Mouse (Mus musculus) telencephalon, adult 2 months (tissue): ENCODE measurements at regions not wholly inside any gene's neighbourhood (a gene's known extent, or its start where the extent isn't known, plus 50 kb on each side); places are given as distances from the start of the nearest gene placed in this dataset.

Experiments
- DNase-seq: peaks from one replicate; pipeline ENCODE4 v3.0.0-alpha.2; 2011; ENCODE audit warnings: low read depth, low spot score

GRCm38 (mm10) chr12:98337644-98338043 is 69.2 kb downstream of the Gpr65 start:
- no peak for DNase-seq

DNA sequence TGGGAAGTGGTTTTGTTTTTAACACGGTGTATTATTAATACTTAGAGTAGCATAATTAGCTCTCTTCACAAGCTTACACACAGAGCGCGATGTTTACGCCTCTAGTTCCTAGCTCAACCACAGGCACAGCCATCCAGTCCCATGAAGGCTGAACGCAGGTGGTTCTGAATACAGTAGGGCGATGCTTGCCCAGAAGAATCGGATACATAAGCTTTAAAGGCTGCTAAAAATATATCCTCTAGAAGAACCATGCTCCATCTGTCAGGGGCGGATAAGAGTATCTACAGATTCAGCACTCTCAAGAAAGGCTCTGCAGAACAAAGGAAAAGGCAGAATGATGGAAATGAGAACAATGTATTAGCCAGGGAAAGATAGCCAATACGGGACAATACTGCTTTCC is 71.1 kb downstream of the Gpr65 start:
- DNase-seq = peak; percentile 56

- no peak for DNase-seq
These were observed 73.7 kb downstream of the Gpr65 start for GRCm38 (mm10) chr12:98342158-98342557.

GRCm38 (mm10) chr12:98343653-98344052 is 75.2 kb downstream of the Gpr65 start:
- DNase-seq = peak; percentile 80

DNA sequence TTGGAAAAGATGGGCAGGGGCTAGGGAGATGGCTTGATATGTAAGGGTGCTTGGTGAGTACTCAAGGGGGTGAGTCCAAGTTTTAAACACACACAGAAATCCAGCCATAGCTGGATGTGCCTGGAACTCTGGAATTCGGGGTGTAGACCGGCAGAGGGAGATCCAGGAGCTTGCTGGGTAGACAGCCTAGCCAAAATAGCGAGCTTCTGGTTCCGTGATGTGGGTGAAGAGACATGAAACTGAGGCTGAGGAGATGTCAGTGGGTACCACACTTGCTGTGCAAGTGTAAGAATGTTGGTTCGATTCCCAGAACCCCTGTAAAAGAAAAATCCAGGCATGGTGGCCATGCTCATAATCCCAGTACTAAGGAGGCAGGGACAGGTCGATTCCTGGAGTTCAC is 78.6 kb downstream of the Gpr65 start:
- DNase-seq = no peak

- DNase-seq = no peak
These were observed 79.3 kb downstream of the Gpr65 start for GRCm38 (mm10) chr12:98347550-98348318.

- no peak for DNase-seq
These were observed 81.6 kb downstream of the Gpr65 start for GRCm38 (mm10) chr12:98349864-98350643.

- no peak for DNase-seq
These were observed 84.0 kb downstream of the Gpr65 start for GRCm38 (mm10) chr12:98352401-98352800.

- no peak for DNase-seq
These were observed 86.1 kb downstream of the Gpr65 start for GRCm38 (mm10) chr12:98354545-98354944.

- DNase-seq = no peak
These were observed 99.1 kb downstream of the Gpr65 start for GRCm38 (mm10) chr12:98367583-98367982.

DNA sequence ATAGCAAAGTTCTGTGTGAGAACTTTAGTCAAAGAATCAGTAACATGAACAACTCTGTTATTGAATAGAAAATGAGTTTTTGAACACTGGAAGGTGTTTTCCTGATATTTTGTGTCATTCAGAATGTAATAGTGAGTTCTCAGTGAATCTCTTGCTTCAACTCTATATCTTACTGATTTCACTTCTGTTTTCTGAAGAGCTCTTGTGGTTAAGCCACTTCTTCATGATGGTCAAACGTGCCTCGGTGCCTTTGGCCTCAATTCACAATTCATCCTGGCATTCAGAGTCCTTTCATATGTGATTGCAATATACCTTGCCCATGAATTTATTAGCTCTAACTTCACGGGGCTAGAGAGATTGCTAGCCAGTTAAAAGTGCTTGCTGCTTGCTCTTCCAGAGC is 102.3 kb downstream of the Gpr65 start:
- DNase-seq = no peak

- no peak for DNase-seq
These were observed 106.9 kb downstream of the Gpr65 start for GRCm38 (mm10) chr12:98375214-98375910.
